Mouse (Mus musculus) liver, postnatal 0 days (tissue): ENCODE data around the gene Pdgfra.

Source experiments
- CTCF ChIP-seq: sonication (generic); IDR thresholded peaks from 2 replicates; pipeline ENCODE4 v1.5.1; 2016; ENCODE audit warnings: antibody characterized with exemption, low read depth
- EP300 ChIP-seq: IDR thresholded peaks from 2 replicates; pipeline ENCODE4 v1.6.1; 2016; ENCODE audit warnings: antibody characterized with exemption, low read depth, mild to moderate bottlenecking

- TF ChIP-seq CTCF (no peak), EP300 (no peak)
These were observed 17.4 kb upstream of the Pdgfra start for GRCm38 (mm10) chr5:75134681-75135080.
